Mouse (Mus musculus): ENCODE data around the gene Pcnx. TPM values are rescaled to one million over a fixed set of nuclear protein-coding genes. Genes with fewer than 3 reads are reported as not detected.

Gene Pcnx
- polyA plus RNA-seq, 1 experiment from 2014 or later = 10.5 TPM

DNA sequence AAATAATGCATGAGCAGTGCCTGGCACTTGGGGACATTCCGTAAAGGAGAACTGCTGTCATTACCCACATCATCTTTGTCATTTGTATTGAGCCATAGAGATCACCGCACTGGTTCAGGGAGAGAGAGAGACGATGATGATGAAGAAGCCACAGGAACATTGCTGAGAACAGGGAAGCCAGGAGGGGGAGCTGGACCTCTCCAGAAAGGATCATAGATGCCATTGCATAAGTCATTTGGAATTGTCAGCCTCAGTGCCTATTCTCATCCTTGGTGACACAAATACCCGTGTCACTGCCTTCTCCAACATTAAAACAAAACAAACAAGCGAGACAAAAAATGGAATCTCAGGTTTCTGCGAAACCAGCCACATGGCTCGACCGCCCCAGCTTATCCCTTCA is 23.7 kb upstream of the Pcnx start:
- Histone ChIP-seq H3K4me2 (no peak overlapping the region), H3K4me1 (replicated peaks) (0 out of 2 replicates have a peak, but pooled peaks cover 4% of the 10 kb centered on the region), H3K36me3 (no peaks in the 10 kb centered on the region), H3K9ac (no peak overlapping the region), H3K27me3 (no peaks in the 10 kb centered on the region), H3K9me3 (no peaks in the 10 kb centered on the region), H3K4me3 (no peak overlapping the region), H3K27ac (no peak overlapping the region)
- 79% methylated on average over 8 of the region's 8 CpGs for WGBS
- no peak for ATAC-seq (ENCODE audit: low FRiP score)

DNA sequence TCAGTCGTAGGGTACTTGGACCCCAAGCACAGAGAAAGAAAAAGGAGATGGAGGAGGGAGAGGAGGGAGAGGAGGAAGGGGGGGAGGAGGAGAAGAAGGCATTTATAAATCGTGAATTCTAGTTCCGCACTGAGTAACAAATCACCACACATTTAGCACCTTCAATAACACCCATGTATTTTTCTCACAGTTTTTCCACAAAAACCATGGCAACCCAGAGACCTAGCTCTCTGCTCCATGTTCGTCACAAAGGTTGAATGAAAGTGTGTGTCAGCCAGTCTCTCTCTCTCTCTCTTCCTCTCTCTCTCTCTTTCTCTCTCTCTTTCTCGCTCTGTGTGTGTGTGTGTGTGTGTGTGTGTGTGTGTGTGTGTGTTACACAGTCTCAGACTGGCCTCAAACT is 22.4 kb upstream of the Pcnx start:
- Histone ChIP-seq H3K4me2 (no peak overlapping the region), H3K27ac (no peak overlapping the region), H3K4me3 (no peak overlapping the region), H3K27me3 (no peaks in the 10 kb centered on the region), H3K9me3 (no peaks in the 10 kb centered on the region), H3K4me1 (replicated peaks) (0 out of 2 replicates have a peak, but pooled peaks cover 7% of the 10 kb centered on the region), H3K36me3 (no peaks in the 10 kb centered on the region), H3K9ac (no peak overlapping the region)
- ATAC-seq (ENCODE audit: low FRiP score) = no peak
- WGBS = 63% methylated on average over 5 of the region's 5 CpGs

DNA sequence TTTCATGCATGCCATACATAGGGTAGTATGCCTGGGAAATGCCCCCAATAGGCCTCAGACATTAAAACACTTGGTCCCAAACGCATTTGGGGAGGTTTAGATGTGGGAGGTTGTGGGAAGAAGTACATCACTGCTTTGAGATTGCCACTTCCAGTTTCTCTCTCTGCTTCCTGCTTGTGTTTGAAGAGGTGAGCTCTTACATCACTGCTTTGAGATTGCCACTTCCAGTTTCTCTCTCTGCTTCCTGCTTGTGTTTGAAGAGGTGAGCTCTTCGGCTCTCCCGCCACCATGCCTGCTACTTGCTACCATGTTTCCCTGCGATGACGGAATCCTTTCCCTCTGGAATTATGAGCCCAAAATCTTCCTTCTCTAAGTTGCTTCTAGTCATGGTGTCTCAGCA is 20.2 kb upstream of the Pcnx start:
- H3K9ac ChIP-seq = no peak overlapping the region
- 93% methylated on average over 5 of the region's 5 CpGs for WGBS
- no peak overlapping the region for H3K4me3 ChIP-seq
- H3K27ac ChIP-seq = no peak overlapping the region
- ATAC-seq (ENCODE audit: low FRiP score) = no peak
- no peak overlapping the region for H3K4me2 ChIP-seq
- no peaks in the 10 kb centered on the region for H3K9me3 ChIP-seq
- H3K4me1 ChIP-seq (replicated peaks) = peaks cover 14% of the 10 kb centered on the region
- no peaks in the 10 kb centered on the region for H3K36me3 ChIP-seq
- H3K27me3 ChIP-seq = no peaks in the 10 kb centered on the region

DNA sequence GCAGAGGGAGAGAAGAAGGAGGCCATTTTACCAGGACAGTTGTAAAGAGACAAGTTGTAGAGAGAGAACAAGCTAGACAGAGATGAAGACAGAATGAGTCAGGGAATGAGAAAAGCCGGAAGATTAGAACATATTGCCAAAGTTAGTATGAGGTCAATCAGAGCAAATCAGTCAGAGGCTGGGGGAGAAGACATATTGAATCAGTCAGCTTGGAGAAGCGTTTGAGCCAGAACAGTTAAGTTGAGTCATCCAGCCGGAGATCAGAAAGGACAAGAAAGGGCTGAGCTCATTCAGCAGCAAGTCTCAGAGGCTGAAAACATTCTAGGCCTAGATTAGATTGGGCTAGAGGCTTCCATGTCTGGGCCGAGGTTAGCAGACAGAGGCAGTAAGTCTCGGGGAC is 18.8 kb upstream of the Pcnx start:
- Histone ChIP-seq H3K27ac (no peak overlapping the region), H3K9ac (no peak overlapping the region), H3K9me3 (no peaks in the 10 kb centered on the region), H3K4me2 (no peak overlapping the region), H3K27me3 (no peaks in the 10 kb centered on the region), H3K4me3 (no peak overlapping the region), H3K36me3 (no peaks in the 10 kb centered on the region), H3K4me1 (replicated peaks) (peaks cover 27% of the 10 kb centered on the region)
- WGBS = 90% methylated on average over 5 of the region's 5 CpGs
- ATAC-seq (ENCODE audit: low FRiP score) = no peak

DNA sequence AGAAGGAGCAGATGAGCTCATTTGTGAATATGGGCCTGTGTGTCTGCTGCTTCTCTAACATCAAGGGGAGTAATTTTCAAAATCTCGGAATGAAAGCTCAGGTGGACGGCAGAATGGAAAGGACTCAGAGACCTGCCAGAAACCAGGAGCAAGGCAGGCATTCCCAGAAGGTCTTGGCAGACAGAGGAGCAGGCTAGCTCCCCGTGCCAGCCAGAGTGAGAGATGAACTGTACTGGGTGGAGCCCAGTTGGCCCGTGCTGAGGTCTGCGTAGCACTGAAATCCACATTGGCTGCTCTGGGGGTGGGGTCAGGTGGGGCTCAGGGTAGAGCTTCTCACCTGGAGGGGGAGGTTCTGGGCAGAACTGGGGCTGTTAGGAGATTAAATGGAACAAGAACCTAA is 16.3 kb upstream of the Pcnx start:
- Histone ChIP-seq H3K9me3 (no peaks in the 10 kb centered on the region), H3K27ac (no peak overlapping the region)
- WGBS = 77% methylated on average over 5 of the region's 5 CpGs

DNA sequence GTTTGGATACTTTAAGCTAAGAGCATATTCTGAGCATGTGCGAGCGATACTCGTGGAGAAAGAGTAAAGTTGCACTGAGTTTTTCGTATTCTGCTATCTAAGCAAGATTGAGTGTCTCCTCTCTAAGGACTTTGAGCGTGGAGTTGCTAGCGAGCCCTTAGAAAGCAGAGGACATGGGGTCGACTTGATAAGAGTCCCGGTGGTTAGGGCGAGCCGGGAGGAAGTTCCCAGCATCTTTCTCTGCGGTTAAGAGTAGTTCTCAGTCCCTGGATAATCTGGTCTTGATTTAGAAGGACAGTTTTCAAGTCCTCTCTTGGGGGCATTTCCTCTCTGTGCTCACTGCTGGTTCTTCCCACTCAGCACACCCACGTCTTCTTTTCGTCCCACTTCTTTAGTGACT is 15.3 kb upstream of the Pcnx start:
- 0 out of 2 replicates have a peak, but pooled peaks cover 4% of the 10 kb centered on the region for H3K27me3 ChIP-seq
- no peaks in the 10 kb centered on the region for H3K9me3 ChIP-seq
- no peak overlapping the region for H3K4me3 ChIP-seq
- peak overlapping the region; percentile 45 for H3K4me2 ChIP-seq
- no peaks in the 10 kb centered on the region for H3K36me3 ChIP-seq
- no peak overlapping the region for H3K27ac ChIP-seq
- no peak overlapping the region for H3K9ac ChIP-seq
- no peak for ATAC-seq (ENCODE audit: low FRiP score)
- WGBS = 55% methylated on average over 13 of the region's 13 CpGs
- peaks cover 24% of the 10 kb centered on the region for H3K4me1 ChIP-seq (replicated peaks)

More for the DNA sequence above, 16.3 kb upstream of the Pcnx start:
- no peak overlapping the region for H3K9ac ChIP-seq
- H3K4me1 ChIP-seq (replicated peaks) = peaks cover 24% of the 10 kb centered on the region
- no peak overlapping the region for H3K4me3 ChIP-seq
- H3K36me3 ChIP-seq = no peaks in the 10 kb centered on the region
- H3K4me2 ChIP-seq = no peak overlapping the region
- 0 out of 2 replicates have a peak, but pooled peaks cover 4% of the 10 kb centered on the region for H3K27me3 ChIP-seq
- no peak for ATAC-seq (ENCODE audit: low FRiP score)

DNA sequence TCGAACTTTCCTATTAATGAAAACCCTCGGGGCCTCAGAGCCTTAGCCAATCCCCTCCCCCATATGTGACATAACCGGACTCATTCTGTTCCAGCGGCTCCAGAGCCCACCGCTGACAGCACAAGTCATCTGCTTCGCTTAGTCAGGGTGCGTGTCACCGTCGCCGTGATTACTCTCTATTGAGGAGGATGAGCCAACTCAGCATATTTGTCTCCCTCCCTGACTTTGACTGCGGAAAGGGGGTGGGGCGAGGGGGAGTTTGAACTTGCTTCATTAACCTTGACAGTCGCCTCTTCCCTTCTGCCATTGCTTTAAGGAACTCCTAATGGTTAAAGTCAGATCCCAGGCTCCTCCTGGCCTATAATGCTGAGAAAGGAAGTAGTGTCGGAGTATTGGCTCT is 14.8 kb upstream of the Pcnx start:
- Histone ChIP-seq H3K27ac (no peak overlapping the region), H3K9me3 (no peaks in the 10 kb centered on the region), H3K27me3 (0 out of 2 replicates have a peak, but pooled peaks cover 4% of the 10 kb centered on the region), H3K9ac (no peak overlapping the region), H3K4me3 (no peak overlapping the region), H3K4me1 (replicated peaks) (peaks cover 24% of the 10 kb centered on the region), H3K36me3 (no peaks in the 10 kb centered on the region), H3K4me2 (peak overlapping the region; percentile 45)
- 11% methylated on average over 14 of the region's 14 CpGs for WGBS
- ATAC-seq (ENCODE audit: low FRiP score) = no peak; the same call in 1 of the 2 replicates

DNA sequence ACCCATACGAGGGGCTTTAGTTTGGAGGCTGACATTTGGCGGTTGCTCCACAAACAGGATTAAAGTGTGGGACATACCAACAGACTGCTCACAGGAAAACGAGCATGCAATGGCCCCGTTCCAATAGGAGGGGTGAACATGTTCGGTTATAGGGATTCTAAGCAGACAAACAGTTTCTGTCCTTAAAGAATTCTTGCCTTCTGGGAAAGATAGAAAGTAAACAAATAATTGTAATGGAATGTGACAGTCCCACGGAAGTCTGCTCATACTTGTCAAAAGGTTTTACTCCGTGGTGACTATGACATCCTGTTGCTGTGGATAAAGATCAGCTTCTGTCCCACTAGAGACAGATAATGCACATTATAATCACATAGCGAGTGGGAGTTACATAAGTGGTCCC is 10.2 kb upstream of the Pcnx start:
- 71% methylated on average over 8 of the region's 8 CpGs for WGBS

DNA sequence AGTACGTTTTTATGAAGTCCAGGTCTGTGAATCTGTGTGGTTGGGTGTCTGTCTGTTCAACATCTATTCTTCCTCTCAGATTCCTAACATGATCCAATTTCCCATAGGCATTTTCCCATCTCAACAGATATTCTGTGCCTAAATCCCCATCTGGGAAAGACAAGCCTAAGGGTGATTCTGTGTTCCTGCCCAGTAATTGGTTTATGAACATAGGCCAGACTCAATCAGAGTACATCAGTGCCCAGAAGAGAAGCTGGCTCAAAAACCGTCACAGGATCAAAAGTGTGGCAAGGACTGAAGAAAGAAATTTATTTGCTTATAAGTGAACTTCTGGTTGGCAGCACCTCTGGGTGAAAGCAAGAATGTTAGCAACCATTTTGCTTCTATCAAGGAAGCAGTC is 7.3 kb upstream of the Pcnx start:
- Histone ChIP-seq H3K4me3 (no peak overlapping the region), H3K4me1 (replicated peaks) (peaks cover 3% of the 10 kb centered on the region), H3K4me2 (no peak overlapping the region), H3K9me3 (no peaks in the 10 kb centered on the region), H3K27me3 (peaks cover 7% of the 10 kb centered on the region; the same call in 1 of the 2 replicates), H3K9ac (no peak overlapping the region), H3K27ac (no peak overlapping the region), H3K36me3 (no peaks in the 10 kb centered on the region)
- 85% methylated on average over 2 of the region's 2 CpGs for WGBS
- ATAC-seq (ENCODE audit: low FRiP score) = no peak

More for the DNA sequence above, 10.2 kb upstream of the Pcnx start:
- Histone ChIP-seq H3K4me2 (no peak overlapping the region), H3K4me1 (replicated peaks) (peaks cover 14% of the 10 kb centered on the region), H3K27me3 (peaks cover 7% of the 10 kb centered on the region; the same call in 1 of the 2 replicates), H3K9ac (no peak overlapping the region), H3K27ac (no peak overlapping the region), H3K4me3 (no peak overlapping the region), H3K36me3 (no peaks in the 10 kb centered on the region), H3K9me3 (no peaks in the 10 kb centered on the region)
- ATAC-seq (ENCODE audit: low FRiP score) = no peak

DNA sequence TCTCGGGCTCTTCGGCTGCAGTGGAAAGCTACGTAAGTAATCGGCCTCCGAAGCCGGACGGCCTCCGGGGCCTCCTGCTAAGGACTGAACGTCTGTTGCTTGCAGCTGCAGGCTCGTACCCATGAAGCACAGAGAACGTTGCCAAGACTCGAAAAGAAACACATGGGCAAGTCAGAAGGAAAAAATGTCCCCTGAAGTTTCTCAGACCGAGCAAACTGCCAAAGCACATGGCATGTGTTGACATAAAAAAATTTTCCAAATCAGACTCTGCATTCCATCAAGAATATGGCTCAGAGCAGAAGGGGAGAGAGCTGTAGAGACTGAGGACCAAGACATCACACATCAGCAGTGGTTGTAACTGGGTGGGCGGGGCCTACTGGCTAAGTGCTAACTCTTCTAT is 6.8 kb upstream of the Pcnx start:
- no peaks in the 10 kb centered on the region for H3K9me3 ChIP-seq
- H3K27ac ChIP-seq = no peak overlapping the region
- no peak overlapping the region for H3K4me3 ChIP-seq
- peaks cover 6% of the 10 kb centered on the region; the same call in 1 of the 2 replicates for H3K27me3 ChIP-seq
- WGBS = 85% methylated on average over 14 of the region's 14 CpGs
- H3K4me2 ChIP-seq = no peak overlapping the region
- peaks cover 8% of the 10 kb centered on the region for H3K4me1 ChIP-seq (replicated peaks)
- H3K36me3 ChIP-seq = no peaks in the 10 kb centered on the region
- no peak for ATAC-seq (ENCODE audit: low FRiP score)
- H3K9ac ChIP-seq = no peak overlapping the region

DNA sequence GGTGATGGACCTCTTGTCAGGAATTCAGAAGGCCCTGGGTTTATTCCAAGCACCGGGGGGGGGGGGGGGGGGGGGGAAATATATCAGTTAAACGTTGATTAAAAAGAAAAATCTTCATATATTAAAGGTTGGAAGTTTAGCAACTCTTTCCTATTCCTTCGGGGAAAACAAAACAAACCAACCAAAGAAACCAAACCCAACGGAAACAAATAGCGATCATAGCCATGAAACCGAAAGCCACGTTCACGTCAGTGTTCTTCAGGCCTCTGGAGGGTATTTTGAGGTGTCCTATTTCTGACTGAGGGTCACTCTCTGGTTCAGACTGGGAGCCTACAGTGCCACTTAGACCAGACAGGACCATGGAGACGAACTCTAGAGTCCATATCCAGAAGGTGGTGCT is 6.3 kb upstream of the Pcnx start:
- Histone ChIP-seq H3K4me1 (replicated peaks) (peaks cover 10% of the 10 kb centered on the region), H3K27ac (no peak overlapping the region), H3K4me3 (no peak overlapping the region), H3K9me3 (no peaks in the 10 kb centered on the region), H3K27me3 (peaks cover 6% of the 10 kb centered on the region; the same call in 1 of the 2 replicates), H3K4me2 (no peak overlapping the region), H3K9ac (no peak overlapping the region), H3K36me3 (no peaks in the 10 kb centered on the region)
- WGBS = 85% methylated on average over 9 of the region's 9 CpGs
- ATAC-seq (ENCODE audit: low FRiP score) = no peak

DNA sequence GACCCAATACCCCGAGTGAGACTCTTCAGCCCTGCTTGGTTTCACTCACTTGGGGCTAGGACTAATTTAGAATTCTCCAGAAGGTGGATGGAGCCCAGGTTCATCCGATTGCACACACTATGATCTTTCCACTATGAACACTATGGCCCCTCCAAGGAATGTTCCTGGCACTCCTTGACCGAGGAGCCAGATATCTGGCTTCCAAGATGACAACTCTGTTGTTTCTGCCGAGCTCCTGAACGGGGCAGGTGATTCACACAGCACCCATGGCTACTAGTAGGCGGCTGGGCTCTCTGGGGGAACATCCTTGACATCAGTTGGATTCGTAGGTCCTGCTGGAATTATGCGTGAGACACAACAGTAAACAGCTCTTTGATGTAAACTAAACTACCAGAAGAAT is 4.8 kb upstream of the Pcnx start:
- H3K4me1 ChIP-seq (replicated peaks) = peaks cover 10% of the 10 kb centered on the region
- H3K27me3 ChIP-seq = peaks cover 6% of the 10 kb centered on the region; the same call in 1 of the 2 replicates
- H3K36me3 ChIP-seq = no peaks in the 10 kb centered on the region
- no peak for ATAC-seq (ENCODE audit: low FRiP score)
- no peak overlapping the region for H3K9ac ChIP-seq
- H3K4me3 ChIP-seq = no peak overlapping the region
- no peaks in the 10 kb centered on the region for H3K9me3 ChIP-seq
- WGBS = 83% methylated on average over 8 of the region's 8 CpGs
- H3K27ac ChIP-seq = no peak overlapping the region
- no peak overlapping the region for H3K4me2 ChIP-seq

DNA sequence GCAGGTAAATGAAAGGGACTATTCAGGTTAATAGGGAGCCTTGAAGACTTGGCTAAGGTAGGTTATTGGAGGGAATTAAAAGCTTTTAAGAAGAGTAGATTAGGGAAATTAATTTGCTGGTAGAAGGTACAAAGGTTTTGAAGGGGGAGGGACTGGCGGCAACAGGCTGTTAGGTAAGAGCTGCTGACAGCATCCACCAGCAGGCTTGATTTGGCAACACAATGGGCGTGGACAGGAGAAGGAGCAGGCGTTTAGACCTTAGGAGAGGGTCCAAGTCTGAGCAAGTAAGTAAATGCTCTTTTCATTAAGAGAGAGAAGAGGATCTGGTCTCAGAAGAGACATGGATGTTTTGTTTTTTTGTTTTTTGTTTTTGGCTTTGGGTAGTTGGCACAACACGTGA is 3.1 kb upstream of the Pcnx start:
- no peak overlapping the region for H3K4me2 ChIP-seq
- 68% methylated on average over 4 of the region's 4 CpGs for WGBS
- H3K36me3 ChIP-seq = no peaks in the 10 kb centered on the region
- H3K4me1 ChIP-seq (replicated peaks) = peaks cover 18% of the 10 kb centered on the region
- no peak for ATAC-seq (ENCODE audit: low FRiP score)
- H3K27ac ChIP-seq = no peak overlapping the region
- no peaks in the 10 kb centered on the region for H3K9me3 ChIP-seq
- H3K4me3 ChIP-seq = no peak overlapping the region
- H3K27me3 ChIP-seq = peaks cover 6% of the 10 kb centered on the region; the same call in 1 of the 2 replicates
- no peak overlapping the region for H3K9ac ChIP-seq
